8 mouse cellular contexts compared by ENCODE assay signal in genomic region chr17:34999871-35000716, GRCm38 (mm10). TPM values are rescaled to one million over a fixed set of nuclear protein-coding genes. Genes with fewer than 3 reads are reported as not detected.
DNase-seq lines count a peak whose midpoint lies in the region; ATAC-seq lines count a peak whose summit lies in the region.
"Not testable (repeated sequence)": the region's sequence is repeated elsewhere in the genome, so short reads cannot be mapped to it uniquely, and the experiment has no call there.

No protein-coding gene starts in this region.

- H3K4me2 ChIP-seq in heart, embryonic 14.5 days (ENCODE audit: low read length), result peak overlapping the region; percentile 98
- peak overlapping the region; percentile 97 for H3K4me2 ChIP-seq in kidney, embryonic 14.5 days (replicated peaks; ENCODE audit: low read depth, low read length)
- peak overlapping the region; percentile 95 for H3K4me2 ChIP-seq in liver, embryonic 15.5 days
- peak overlapping the region; percentile 97 for H3K4me2 ChIP-seq in midbrain, embryonic 16.5 days (ENCODE audit: low read length)

- 20% methylated on average over 28 of the region's 32 CpGs for WGBS in heart, embryonic 14.5 days
- WGBS in kidney, embryonic 14.5 days, result 20% methylated on average over 29 of the region's 32 CpGs
- WGBS in liver, embryonic 15.5 days (ENCODE audit: insufficient replicate concordance), result 5% methylated on average over 30 of the region's 32 CpGs
- WGBS in midbrain, embryonic 16.5 days, result 26% methylated on average over 29 of the region's 32 CpGs

- not testable (repeated sequence) for H3K27me3 ChIP-seq in erythroblast, embryonic 14.5 days (ENCODE audit: control insufficient read depth); heart, embryonic 14.5 days (ENCODE audit: control insufficient read depth, insufficient read depth, low read length); kidney, embryonic 14.5 days (ENCODE audit: control insufficient read depth, insufficient read depth, low read length); liver, embryonic 15.5 days; midbrain, embryonic 16.5 days (ENCODE audit: control insufficient read depth, insufficient read depth, low read depth, low read length)

- not testable (repeated sequence) for ATAC-seq in heart, embryonic 14.5 days (ENCODE audit: insufficient number of reproducible peaks, insufficient read depth, low FRiP score, low read depth); kidney, embryonic 14.5 days (ENCODE audit: low FRiP score, low TSS enrichment); midbrain, embryonic 16.5 days
- peak; percentile 38 for ATAC-seq in liver, embryonic 15.5 days (ENCODE audit: insufficient read depth)

- H3K36me3 ChIP-seq in erythroblast, embryonic 14.5 days (ENCODE audit: control insufficient read depth), result peaks cover 60% of the 10 kb centered on the region
- peaks cover 32% of the 10 kb centered on the region for H3K36me3 ChIP-seq in heart, embryonic 14.5 days (ENCODE audit: control insufficient read depth, insufficient read depth, low read length)
- H3K36me3 ChIP-seq in kidney, embryonic 14.5 days (ENCODE audit: control insufficient read depth, insufficient read depth, low read length), result peaks cover 27% of the 10 kb centered on the region
- peaks cover 43% of the 10 kb centered on the region for H3K36me3 ChIP-seq in liver, embryonic 15.5 days (replicated peaks)
- not testable (repeated sequence) for H3K36me3 ChIP-seq in midbrain, embryonic 16.5 days (ENCODE audit: control insufficient read depth, insufficient read depth, low read length)

- H3K9ac ChIP-seq in heart, embryonic 14.5 days (ENCODE audit: low read length), result peak overlapping the region; percentile 93
- H3K9ac ChIP-seq in kidney, embryonic 14.5 days (ENCODE audit: low read depth, low read length), result peak overlapping the region; percentile 86
- peak overlapping the region; percentile 94 for H3K9ac ChIP-seq in liver, embryonic 15.5 days
- H3K9ac ChIP-seq in midbrain, embryonic 16.5 days (ENCODE audit: low read depth, low read length), result peak overlapping the region; percentile 90

- not testable (repeated sequence) for H3K9me3 ChIP-seq in erythroblast, embryonic 14.5 days (ENCODE audit: control insufficient read depth, low read length); heart, embryonic 14.5 days (ENCODE audit: control insufficient read depth, low read length); kidney, embryonic 14.5 days (ENCODE audit: control insufficient read depth, low read length); liver, embryonic 15.5 days (replicated peaks); midbrain, embryonic 16.5 days (replicated peaks; ENCODE audit: control insufficient read depth, low read length, poor library complexity, severe bottlenecking)

- H3K4me3 ChIP-seq in brown adipose tissue, adult 24 weeks (ENCODE audit: insufficient read depth, low read depth, low read length), result peak overlapping the region; percentile 67
- peak overlapping the region; percentile 87 for H3K4me3 ChIP-seq in erythroblast, embryonic 14.5 days (replicated peaks)
- peak overlapping the region; percentile 74 to 76 for H3K4me3 ChIP-seq in heart, embryonic 14.5 days (ENCODE audit: control insufficient read depth in 1 of 2, insufficient read depth in 1 of 2, low read depth in 1 of 2, low read length in 2 of 2)
- H3K4me3 ChIP-seq in kidney, embryonic 14.5 days (ENCODE audit: low read length), result peak overlapping the region; percentile 95
- H3K4me3 ChIP-seq in liver, embryonic 15.5 days (replicated peaks), result peak overlapping the region; percentile 77
- H3K4me3 ChIP-seq in midbrain, embryonic 16.5 days (ENCODE audit: low read depth, low read length), result peak overlapping the region; percentile 77

- H3K4me1 ChIP-seq in brown adipose tissue, adult 24 weeks (ENCODE audit: control insufficient read depth, insufficient read depth, insufficient read length, low read length), result not testable (repeated sequence)
- peaks cover 78% of the 10 kb centered on the region for H3K4me1 ChIP-seq in erythroblast, embryonic 14.5 days (ENCODE audit: control insufficient read depth)
- H3K4me1 ChIP-seq in heart, embryonic 14.5 days (ENCODE audit: control insufficient read depth in 2 of 2, insufficient read depth in 2 of 2, low read length in 2 of 2), result peaks cover 16 to 48% of the 10 kb centered on the region in 2 experiments
- H3K4me1 ChIP-seq in kidney, embryonic 14.5 days (ENCODE audit: control insufficient read depth, insufficient read depth, low read length), result peaks cover 28% of the 10 kb centered on the region
- peaks cover 78% of the 10 kb centered on the region for H3K4me1 ChIP-seq in liver, embryonic 15.5 days (replicated peaks)
- H3K4me1 ChIP-seq in midbrain, embryonic 16.5 days (ENCODE audit: control insufficient read depth, insufficient read depth, low read length), result peaks cover 19% of the 10 kb centered on the region

- H3K27ac ChIP-seq in brown adipose tissue, adult 24 weeks (replicated peaks; ENCODE audit: low read depth, low read length), result peak overlapping the region; percentile 94
- peak overlapping the region; percentile 95 to 98 for H3K27ac ChIP-seq in heart, embryonic 14.5 days (replicated peaks in 1 of 2; ENCODE audit: control insufficient read depth in 1 of 2, insufficient read depth in 1 of 2, low read depth in 2 of 2, low read length in 2 of 2)
- peak overlapping the region; percentile 98 for H3K27ac ChIP-seq in kidney, embryonic 14.5 days (ENCODE audit: low read depth, low read length)
- peak overlapping the region; percentile 97 for H3K27ac ChIP-seq in liver, embryonic 15.5 days (replicated peaks)
- peak overlapping the region; percentile 95 for H3K27ac ChIP-seq in midbrain, embryonic 16.5 days (ENCODE audit: low read length)

- DNase-seq in B cell, adult 2 months, result peak; percentile 70 to 71
- peak; percentile 73 to 78 for DNase-seq in spleen, postnatal 36 days (ENCODE audit: low spot score in 2 of 2)

RNA-seq across cellular contexts. Expression of gene Vars, which starts 0.7 kb away (rescaled TPM):
- 12.7 and 14.2 TPM in 2 replicates for polyA plus RNA-seq in brown adipose tissue, adult 24 weeks (2012; ENCODE audit: insufficient read depth, insufficient read length, missing spikeins)
- polyA plus RNA-seq in erythroblast, embryonic 14.5 days (2012), result 41.7 and 44.9 TPM in 2 replicates
- 41.7 and 42.9 TPM in 2 replicates for polyA plus RNA-seq in heart, embryonic 14.5 days (2014; fragmentation: Nextera tagmentation; extraction: Ambion mirVana)
- 96.4 and 137 TPM in 2 replicates for polyA plus RNA-seq in kidney, embryonic 14.5 days (2014; fragmentation: Nextera tagmentation; extraction: Ambion mirVana)
- polyA plus RNA-seq in liver, embryonic 15.5 days (2015; fragmentation: Nextera tagmentation; extraction: Ambion mirVana), result 99.0 and 133 TPM in 2 replicates
- polyA plus RNA-seq in midbrain, embryonic 16.5 days (2015; fragmentation: Nextera tagmentation; extraction: Ambion mirVana), result 54.8 and 56.5 TPM in 2 replicates

RNA-seq across cellular contexts. Expression of gene Vwa7, which starts 16.3 kb away (rescaled TPM):
- polyA plus RNA-seq in brown adipose tissue, adult 24 weeks (2012; ENCODE audit: insufficient read depth, insufficient read length, missing spikeins), result not detected in 2 replicates
- 0.01 TPM in 2 replicates for polyA plus RNA-seq in erythroblast, embryonic 14.5 days (2012)
- polyA plus RNA-seq in heart, embryonic 14.5 days (2014; fragmentation: Nextera tagmentation; extraction: Ambion mirVana), result 0.28 and 0.42 TPM in 2 replicates
- polyA plus RNA-seq in kidney, embryonic 14.5 days (2014; fragmentation: Nextera tagmentation; extraction: Ambion mirVana), result 0.13 and 0.28 TPM in 2 replicates
- 0.09 and 0.12 TPM in 2 replicates for polyA plus RNA-seq in liver, embryonic 15.5 days (2015; fragmentation: Nextera tagmentation; extraction: Ambion mirVana)
- 0.16 and 0.26 TPM in 2 replicates for polyA plus RNA-seq in midbrain, embryonic 16.5 days (2015; fragmentation: Nextera tagmentation; extraction: Ambion mirVana)

RNA-seq across cellular contexts. Expression of gene Lsm2, which starts 18.4 kb away (rescaled TPM):
- 22.4 and 29.8 TPM in 2 replicates for polyA plus RNA-seq in brown adipose tissue, adult 24 weeks (2012; ENCODE audit: insufficient read depth, insufficient read length, missing spikeins)
- 15.9 and 21.4 TPM in 2 replicates for polyA plus RNA-seq in erythroblast, embryonic 14.5 days (2012)
- polyA plus RNA-seq in heart, embryonic 14.5 days (2014; fragmentation: Nextera tagmentation; extraction: Ambion mirVana), result 132 and 136 TPM in 2 replicates
- 240 and 246 TPM in 2 replicates for polyA plus RNA-seq in kidney, embryonic 14.5 days (2014; fragmentation: Nextera tagmentation; extraction: Ambion mirVana)
- polyA plus RNA-seq in liver, embryonic 15.5 days (2015; fragmentation: Nextera tagmentation; extraction: Ambion mirVana), result 120 and 123 TPM in 2 replicates
- 97.2 and 107 TPM in 2 replicates for polyA plus RNA-seq in midbrain, embryonic 16.5 days (2015; fragmentation: Nextera tagmentation; extraction: Ambion mirVana)

RNA-seq across cellular contexts. Expression of gene Hspa1l, which starts 27.6 kb away (rescaled TPM):
- 0.48 and 0.71 TPM in 2 replicates for polyA plus RNA-seq in brown adipose tissue, adult 24 weeks (2012; ENCODE audit: insufficient read depth, insufficient read length, missing spikeins)
- 0.04 TPM in 1 of 2 replicates, not detected in the other for polyA plus RNA-seq in erythroblast, embryonic 14.5 days (2012)
- 2.2 and 2.7 TPM in 2 replicates for polyA plus RNA-seq in heart, embryonic 14.5 days (2014; fragmentation: Nextera tagmentation; extraction: Ambion mirVana)
- 0.79 and 1.3 TPM in 2 replicates for polyA plus RNA-seq in kidney, embryonic 14.5 days (2014; fragmentation: Nextera tagmentation; extraction: Ambion mirVana)
- polyA plus RNA-seq in liver, embryonic 15.5 days (2015; fragmentation: Nextera tagmentation; extraction: Ambion mirVana), result 0.25 and 0.31 TPM in 2 replicates
- polyA plus RNA-seq in midbrain, embryonic 16.5 days (2015; fragmentation: Nextera tagmentation; extraction: Ambion mirVana), result 2.0 and 2.4 TPM in 2 replicates

RNA-seq across cellular contexts. Expression of gene Sapcd1, which starts 27.7 kb away (rescaled TPM):
- polyA plus RNA-seq in brown adipose tissue, adult 24 weeks (2012; ENCODE audit: insufficient read depth, insufficient read length, missing spikeins), result not detected in 2 replicates
- 0.87 and 0.97 TPM in 2 replicates for polyA plus RNA-seq in erythroblast, embryonic 14.5 days (2012)
- 1.5 and 2.2 TPM in 2 replicates for polyA plus RNA-seq in heart, embryonic 14.5 days (2014; fragmentation: Nextera tagmentation; extraction: Ambion mirVana)
- 6.6 and 10.9 TPM in 2 replicates for polyA plus RNA-seq in kidney, embryonic 14.5 days (2014; fragmentation: Nextera tagmentation; extraction: Ambion mirVana)
- polyA plus RNA-seq in liver, embryonic 15.5 days (2015; fragmentation: Nextera tagmentation; extraction: Ambion mirVana), result 2.2 and 2.3 TPM in 2 replicates
- polyA plus RNA-seq in midbrain, embryonic 16.5 days (2015; fragmentation: Nextera tagmentation; extraction: Ambion mirVana), result 0.71 and 1.1 TPM in 2 replicates
